Mouse (Mus musculus): Measurements from ENCODE around the gene Kcnh1.

DNA sequence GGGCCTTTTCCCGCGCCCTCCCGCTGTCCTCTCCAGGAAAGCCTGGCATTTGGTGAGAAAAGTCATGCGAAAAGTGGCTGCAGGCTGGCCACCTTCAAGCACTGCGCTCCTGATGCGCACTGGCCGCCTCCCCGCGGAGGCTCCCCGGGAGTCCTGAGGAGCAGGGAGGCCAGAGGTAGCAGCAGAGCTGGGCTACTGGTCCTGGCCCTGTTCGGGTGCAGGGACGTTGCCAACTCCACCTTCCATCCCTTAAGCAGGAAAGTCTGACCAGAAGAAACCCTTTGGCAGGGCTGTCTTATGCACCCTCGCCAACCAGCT, 707 bp downstream of the Kcnh1 start:
- no peak for TF ChIP-seq CTCF (IDR thresholded peaks at IDR 0.05; ENCODE audit: low read depth, low read length)
- no peak for TF ChIP-seq POLR2A (IDR thresholded peaks at IDR 0.05; ENCODE audit: insufficient read depth, low read length)
- no peak for TF ChIP-seq EP300 (IDR thresholded peaks at IDR 0.05; ENCODE audit: insufficient read depth, low read depth, low read length)

Measured in ES-Bruce4 (cell line).